Mouse (Mus musculus) ovary, adult 2 months (tissue): ENCODE data around the gene Tnip3. TPM values are rescaled to one million over a fixed set of nuclear protein-coding genes. Genes with fewer than 3 reads are reported as not detected.

ENCODE experiments used
- polyA plus RNA-seq: library from polyadenylated mRNA; depleted of rRNA; stranded (reverse); fragments of >200 nt; gene quantifications from 2 replicates; pipeline ENCODE4 v1.2.3, GENCODE M21; 2012; rRNA removed

The Tnip3 gene
- 0.13 and 0.28 TPM in 2 replicates for polyA plus RNA-seq

DNA sequence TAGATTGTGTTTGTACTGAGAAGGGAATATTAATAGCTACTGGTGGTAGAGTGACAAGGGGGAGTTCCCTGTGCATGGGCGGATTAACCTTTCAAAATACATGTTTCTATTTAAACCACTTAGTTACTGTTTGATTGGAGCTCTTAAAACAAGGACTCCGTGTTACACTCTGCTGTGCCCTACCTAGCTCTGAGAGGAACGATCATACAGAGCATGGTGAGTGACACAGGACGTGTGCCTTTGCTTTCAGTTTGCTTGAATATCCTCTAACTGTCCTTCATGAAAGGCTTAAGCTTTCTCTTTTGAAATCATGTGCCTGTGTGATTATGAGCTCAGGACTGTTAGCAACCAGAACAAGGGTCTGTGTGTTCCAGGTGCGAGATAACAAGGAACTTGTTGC, at the start of gene Tnip3:
Tnip3 (plus strand) TSS at position 122 of the 400 bp plus-strand sequence.

DNA sequence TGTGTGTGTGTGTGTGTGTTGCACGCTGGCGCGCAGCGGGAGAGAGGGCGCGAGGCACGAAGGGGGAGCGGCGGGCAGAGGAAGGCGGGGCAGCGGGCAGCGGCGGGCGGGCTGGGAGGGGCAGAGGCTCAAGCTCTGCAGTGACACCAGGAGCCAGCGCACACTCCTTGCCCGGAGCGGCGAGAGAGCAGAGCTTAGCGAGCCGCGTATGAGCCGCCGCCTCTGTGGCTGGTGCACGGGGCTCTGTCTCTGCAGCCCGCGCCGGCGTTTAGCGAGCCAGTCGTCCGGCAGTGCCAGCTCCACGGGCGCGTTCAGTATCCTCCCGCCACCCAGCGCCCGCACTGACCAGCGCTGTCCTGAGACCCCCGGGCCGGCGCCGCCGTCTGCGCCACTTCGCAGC, 146.3 kb downstream of the Tnip3 start, which contains the start of gene Ndnf:
Ndnf (plus strand) TSS at position 140 of the 400 bp plus-strand sequence.

Other genes starting within 250 kb of the Tnip3 start
- 18.6 and 23.3 TPM in 2 replicates for gene C130060K24Rik, start 144.2 kb upstream of the Tnip3 start, polyA plus RNA-seq
- 0.62 and 0.95 TPM in 2 replicates for gene Ndnf, start 146.3 kb downstream of the Tnip3 start, polyA plus RNA-seq